Mouse (Mus musculus): Measurements from ENCODE around the gene Syn1. TPM values are rescaled to one million over a fixed set of nuclear protein-coding genes. Genes with fewer than 3 reads are reported as not detected.

The Syn1 gene
- polyA plus RNA-seq, 1 experiment from 2014 or later, result 31.9 TPM

DNA sequence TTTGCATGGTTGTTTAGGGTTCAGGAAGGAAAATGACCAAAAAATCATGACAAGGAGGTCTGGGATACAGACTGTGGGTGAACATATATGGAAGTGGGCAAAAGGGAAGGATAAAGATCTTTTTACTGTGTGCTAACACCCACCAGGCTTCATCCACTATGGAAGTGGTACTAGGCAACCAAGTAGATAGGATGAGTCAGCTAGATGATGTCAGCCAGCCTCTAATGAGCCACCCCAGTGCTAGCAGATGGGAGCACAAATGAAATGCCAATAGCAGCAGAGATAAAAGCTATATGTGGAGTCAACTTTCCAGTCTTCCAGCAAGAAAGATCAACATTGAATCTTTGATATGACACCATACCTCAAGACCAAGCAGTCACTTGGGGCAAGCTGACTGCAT lies 5.7 kb downstream of the Syn1 start:
- no peak overlapping the region for H3K4me2 ChIP-seq (replicated peaks)
- H3K9me3 ChIP-seq, result no peaks in the 10 kb centered on the region
- H3K4me1 ChIP-seq, result peaks cover 7% of the 10 kb centered on the region; the same call in 1 of the 2 replicates
- H3K4me3 ChIP-seq, result no peak overlapping the region
- no peaks in the 10 kb centered on the region for H3K36me3 ChIP-seq
- ATAC-seq (replicated peaks), result no peak
- H3K9ac ChIP-seq (replicated peaks), result no peak overlapping the region
- no peaks in the 10 kb centered on the region for H3K27me3 ChIP-seq
- no peak overlapping the region for H3K27ac ChIP-seq (replicated peaks)

- 0 out of 2 replicates have a peak, but pooled peaks cover 2% of the 10 kb centered on the region for H3K36me3 ChIP-seq
- no peak overlapping the region for H3K27ac ChIP-seq (replicated peaks)
- no peak overlapping the region for H3K4me2 ChIP-seq (replicated peaks)
- ATAC-seq (replicated peaks), result no peak
- no peak overlapping the region for H3K9ac ChIP-seq (replicated peaks)
- no peaks in the 10 kb centered on the region for H3K9me3 ChIP-seq
- 0 out of 2 replicates have a peak, but pooled peaks cover 2% of the 10 kb centered on the region for H3K4me1 ChIP-seq
- no peak overlapping the region for H3K4me3 ChIP-seq
- WGBS, result 82% methylated on average over 6 of the region's 6 CpGs
- no peaks in the 10 kb centered on the region for H3K27me3 ChIP-seq
Observed at GRCm38 (mm10) chrX:20913726-20914125, 7.1 kb downstream of the Syn1 start.

DNA sequence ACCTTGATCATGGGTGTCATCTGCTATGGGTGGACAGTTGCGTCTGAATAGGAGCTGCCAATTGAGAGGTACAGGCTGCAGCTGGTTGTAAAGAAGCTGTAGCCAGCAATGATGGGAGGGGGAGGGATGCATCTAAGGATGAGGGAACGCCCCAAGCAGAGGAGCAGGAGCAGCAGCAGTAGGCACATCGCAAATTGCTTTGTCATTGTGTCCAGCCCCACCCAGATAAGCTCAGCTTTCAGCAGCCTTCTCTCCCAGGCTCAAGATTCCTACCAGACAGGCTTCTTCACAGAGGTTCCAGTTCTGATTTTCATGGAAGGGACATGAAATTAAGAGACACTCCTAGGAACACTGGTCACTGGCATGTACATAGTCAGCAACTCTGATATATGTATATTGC lies 10.7 kb downstream of the Syn1 start:
- Histone ChIP-seq H3K9ac (replicated peaks) (no peak overlapping the region), H3K36me3 (peaks cover 8% of the 10 kb centered on the region; the same call in 1 of the 2 replicates), H3K27ac (replicated peaks) (no peak overlapping the region), H3K9me3 (no peaks in the 10 kb centered on the region), H3K4me1 (no peaks in the 10 kb centered on the region), H3K4me2 (replicated peaks) (no peak overlapping the region), H3K27me3 (no peaks in the 10 kb centered on the region), H3K4me3 (no peak overlapping the region)
- ATAC-seq (replicated peaks), result no peak
- 51% methylated on average over 3 of the region's 3 CpGs for WGBS

GRCm38 (mm10) chrX:20875241-20875640 lies 45.6 kb downstream of the Syn1 start:
- Histone ChIP-seq H3K4me2 (replicated peaks) (no peak overlapping the region), H3K36me3 (no peaks in the 10 kb centered on the region), H3K9me3 (no peaks in the 10 kb centered on the region), H3K4me3 (no peak overlapping the region), H3K27me3 (no peaks in the 10 kb centered on the region), H3K9ac (replicated peaks) (no peak overlapping the region), H3K27ac (replicated peaks) (no peak overlapping the region), H3K4me1 (no peaks in the 10 kb centered on the region)
- no peak for ATAC-seq (replicated peaks)
- 25% methylated on average over 3 of the region's 3 CpGs for WGBS

GRCm38 (mm10) chrX:20872928-20873500 lies 47.8 kb downstream of the Syn1 start:
- H3K4me2 ChIP-seq (replicated peaks), result no peak overlapping the region
- no peak overlapping the region for H3K9ac ChIP-seq (replicated peaks)
- no peak overlapping the region for H3K27ac ChIP-seq (replicated peaks)
- no peak overlapping the region for H3K4me3 ChIP-seq
- 42% methylated on average over 11 of the region's 11 CpGs for WGBS
- H3K27me3 ChIP-seq, result no peaks in the 10 kb centered on the region
- ATAC-seq (replicated peaks), result no peak
- H3K4me1 ChIP-seq, result no peaks in the 10 kb centered on the region
- H3K9me3 ChIP-seq, result no peaks in the 10 kb centered on the region
- no peaks in the 10 kb centered on the region for H3K36me3 ChIP-seq

GRCm38 (mm10) chrX:20869962-20870513 lies 50.8 kb downstream of the Syn1 start, which contains the start of gene Timp1:
TSS of gene Timp1 (plus strand) at chrX:20870166.
- 0 out of 2 replicates have a peak within 1 kb of the TSS, but pooled peaks have one; percentile 8 for H3K4me2 ChIP-seq (replicated peaks)
- H3K27ac ChIP-seq (replicated peaks), result no peak within 1 kb of the TSS
- H3K9ac ChIP-seq (replicated peaks), result no peak within 1 kb of the TSS
- 23% methylated on average over 18 of the region's 18 CpGs for WGBS
- no peaks in the 10 kb centered on the region for H3K4me1 ChIP-seq
- H3K36me3 ChIP-seq, result no peaks in the 10 kb centered on the region
- ATAC-seq (replicated peaks), result peak; percentile 58; the same call in 1 of the 2 replicates
- no peaks in the 10 kb centered on the region for H3K27me3 ChIP-seq
- no peaks in the 10 kb centered on the region for H3K9me3 ChIP-seq
- H3K4me3 ChIP-seq, result no peak within 1 kb of the TSS

DNA sequence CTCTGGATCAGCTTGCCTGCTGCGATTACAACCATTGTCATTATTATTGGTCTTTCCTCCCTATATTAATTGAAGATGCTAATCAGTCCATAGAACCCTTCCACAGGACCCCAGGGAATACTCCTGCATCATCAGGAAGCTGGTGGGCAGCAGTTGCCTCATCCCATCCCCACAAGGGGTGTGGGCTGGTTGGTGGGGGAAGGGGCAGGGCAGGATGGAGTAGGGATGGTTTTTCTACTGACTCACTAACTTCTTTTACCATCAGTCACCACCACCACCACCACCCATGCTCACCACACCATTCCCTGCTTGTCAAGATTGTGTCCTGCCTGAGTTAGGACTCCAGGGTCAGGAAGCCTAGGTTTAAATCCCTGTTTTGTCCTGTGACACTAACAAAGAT lies 51.6 kb downstream of the Syn1 start:
- ATAC-seq (replicated peaks), result no peak
- Histone ChIP-seq H3K4me3 (no peak overlapping the region), H3K9ac (replicated peaks) (no peak overlapping the region), H3K27me3 (no peaks in the 10 kb centered on the region), H3K36me3 (no peaks in the 10 kb centered on the region), H3K27ac (replicated peaks) (no peak overlapping the region), H3K4me1 (no peaks in the 10 kb centered on the region), H3K9me3 (no peaks in the 10 kb centered on the region), H3K4me2 (replicated peaks) (no peak overlapping the region)
- WGBS, result 83% methylated on average over 1 of the region's 1 CpGs

DNA sequence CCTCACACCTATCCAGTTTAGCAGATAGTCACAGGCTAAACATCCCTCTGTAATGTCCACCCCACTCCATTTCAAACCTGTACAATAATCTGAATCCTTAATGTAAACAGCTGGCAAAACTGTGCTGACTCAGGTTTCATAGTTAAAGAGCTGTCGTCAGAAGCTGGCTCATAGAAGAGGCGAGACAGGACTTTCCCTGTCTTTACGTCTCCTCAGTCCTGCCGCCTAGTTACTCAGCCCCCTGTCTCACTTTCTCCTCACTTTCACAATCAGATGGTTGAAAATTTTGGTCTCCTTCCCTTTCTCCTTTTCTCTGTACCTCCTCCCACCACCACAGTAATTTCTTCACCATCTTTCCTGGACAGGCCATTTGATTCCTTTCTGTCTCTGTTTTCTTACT lies 52.7 kb downstream of the Syn1 start:
- no peaks in the 10 kb centered on the region for H3K27me3 ChIP-seq
- H3K27ac ChIP-seq (replicated peaks), result no peak overlapping the region
- no peak for ATAC-seq (replicated peaks)
- H3K4me1 ChIP-seq, result no peaks in the 10 kb centered on the region
- H3K4me3 ChIP-seq, result no peak overlapping the region
- WGBS, result 67% methylated on average over 4 of the region's 4 CpGs
- H3K36me3 ChIP-seq, result no peaks in the 10 kb centered on the region
- no peak overlapping the region for H3K4me2 ChIP-seq (replicated peaks)
- H3K9ac ChIP-seq (replicated peaks), result no peak overlapping the region
- H3K9me3 ChIP-seq, result no peaks in the 10 kb centered on the region

DNA sequence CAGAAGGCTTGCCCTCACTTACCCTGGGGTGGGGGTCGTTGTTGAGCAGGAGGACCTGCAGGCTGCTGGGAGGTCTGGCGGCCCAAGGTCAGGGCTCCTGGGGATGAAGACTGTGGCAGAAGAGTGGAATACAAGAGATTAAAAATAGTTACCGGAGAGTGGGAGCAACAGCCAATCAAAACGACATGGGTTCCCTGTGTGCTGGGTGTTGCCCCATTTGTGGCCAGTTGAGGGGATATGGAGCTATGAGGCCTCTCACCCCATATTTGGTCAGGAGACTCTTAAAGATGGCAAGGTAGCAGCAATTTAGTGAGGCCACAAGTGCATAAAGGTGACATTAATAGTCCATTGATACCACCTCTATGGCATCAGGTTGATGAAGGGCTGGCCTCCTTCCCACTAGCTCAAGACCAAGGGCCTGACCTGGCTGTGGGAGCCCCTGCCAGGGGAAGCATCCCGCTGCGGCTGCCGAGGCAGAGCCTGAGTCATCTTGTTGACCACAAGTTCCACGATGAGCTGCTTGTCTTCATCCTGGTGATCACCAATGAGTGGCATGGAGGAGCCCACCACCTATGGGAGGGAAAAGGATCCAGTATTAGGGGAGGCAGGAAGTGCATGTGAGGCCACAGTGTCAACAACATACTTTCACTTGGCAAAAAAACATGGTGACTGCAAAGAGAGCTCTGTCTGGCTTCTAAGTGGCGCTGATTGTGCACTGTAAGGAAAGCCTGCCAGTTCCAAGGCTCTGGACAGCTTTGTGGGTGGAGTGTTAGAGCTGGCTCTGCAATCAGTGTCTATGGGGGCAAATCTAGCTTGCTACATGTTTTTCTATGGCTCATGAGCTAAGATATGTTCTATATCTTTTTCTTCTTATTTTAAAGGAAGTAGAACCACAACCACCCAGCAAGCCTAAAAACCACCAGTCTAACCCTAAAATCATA lies 57.4 kb downstream of the Syn1 start:
- Histone ChIP-seq H3K27ac (replicated peaks) (no peak overlapping the region), H3K36me3 (0 out of 2 replicates have a peak, but pooled peaks cover 3% of the 10 kb centered on the region), H3K27me3 (no peaks in the 10 kb centered on the region), H3K9me3 (no peaks in the 10 kb centered on the region), H3K4me1 (no peaks in the 10 kb centered on the region), H3K9ac (replicated peaks) (no peak overlapping the region), H3K4me3 (no peak overlapping the region), H3K4me2 (replicated peaks) (no peak overlapping the region)
- 92% methylated on average over 9 of the region's 9 CpGs for WGBS
- ATAC-seq (replicated peaks), result no peak

GRCm38 (mm10) chrX:20862105-20863065 lies 58.4 kb downstream of the Syn1 start:
- peaks cover 8% of the 10 kb centered on the region; the same call in 1 of the 2 replicates for H3K36me3 ChIP-seq
- H3K4me2 ChIP-seq (replicated peaks), result no peak overlapping the region
- H3K27ac ChIP-seq (replicated peaks), result no peak overlapping the region
- no peak overlapping the region for H3K4me3 ChIP-seq
- no peaks in the 10 kb centered on the region for H3K9me3 ChIP-seq
- no peaks in the 10 kb centered on the region for H3K4me1 ChIP-seq
- no peak for ATAC-seq (replicated peaks)
- no peak overlapping the region for H3K9ac ChIP-seq (replicated peaks)
- H3K27me3 ChIP-seq, result no peaks in the 10 kb centered on the region
- WGBS, result 61% methylated on average over 29 of the region's 29 CpGs

DNA sequence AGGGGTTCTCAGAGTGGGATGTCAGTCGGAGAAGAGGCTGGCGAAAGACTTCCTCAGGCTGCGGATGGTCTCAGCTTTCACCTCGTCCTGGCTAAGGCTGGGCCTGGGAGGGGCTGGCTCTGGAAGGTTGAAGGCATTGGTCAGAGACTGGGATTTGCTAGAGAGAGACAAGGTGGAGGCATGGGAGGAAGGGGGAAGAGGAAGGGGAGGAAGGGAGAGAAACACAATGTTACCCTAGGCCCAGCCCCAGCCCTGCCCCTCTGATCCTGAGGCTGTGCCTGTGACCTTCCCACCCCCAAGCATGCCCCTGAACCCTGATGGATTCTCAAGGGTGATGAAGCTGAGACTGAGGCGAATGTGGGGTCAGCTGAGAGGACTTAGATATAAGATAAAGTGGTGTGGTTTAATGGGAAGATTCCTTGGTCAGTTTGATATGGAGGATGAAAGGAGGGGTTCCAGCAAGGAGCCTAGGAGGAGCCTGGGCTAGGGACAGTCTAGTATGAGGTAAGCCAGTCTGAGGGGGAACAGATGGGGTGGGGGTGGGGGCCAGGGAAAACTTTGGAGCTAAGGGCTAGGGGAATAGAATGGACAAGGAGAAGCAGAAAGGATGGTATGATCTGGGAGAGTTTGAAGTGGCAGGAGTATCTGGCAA lies 59.2 kb downstream of the Syn1 start:
- Histone ChIP-seq H3K36me3 (peaks cover 9% of the 10 kb centered on the region; the same call in 1 of the 2 replicates), H3K27ac (replicated peaks) (no peak overlapping the region), H3K9ac (replicated peaks) (no peak overlapping the region), H3K4me1 (no peaks in the 10 kb centered on the region), H3K4me2 (replicated peaks) (no peak overlapping the region), H3K4me3 (no peak overlapping the region), H3K9me3 (no peaks in the 10 kb centered on the region), H3K27me3 (no peaks in the 10 kb centered on the region)
- no peak for ATAC-seq (replicated peaks)
- WGBS, result 57% methylated on average over 5 of the region's 5 CpGs

Data from forebrain, embryonic 15.5 days (tissue).